Mouse (Mus musculus): Measurements from ENCODE around the gene Dusp15.

Gene Dusp15

DNA sequence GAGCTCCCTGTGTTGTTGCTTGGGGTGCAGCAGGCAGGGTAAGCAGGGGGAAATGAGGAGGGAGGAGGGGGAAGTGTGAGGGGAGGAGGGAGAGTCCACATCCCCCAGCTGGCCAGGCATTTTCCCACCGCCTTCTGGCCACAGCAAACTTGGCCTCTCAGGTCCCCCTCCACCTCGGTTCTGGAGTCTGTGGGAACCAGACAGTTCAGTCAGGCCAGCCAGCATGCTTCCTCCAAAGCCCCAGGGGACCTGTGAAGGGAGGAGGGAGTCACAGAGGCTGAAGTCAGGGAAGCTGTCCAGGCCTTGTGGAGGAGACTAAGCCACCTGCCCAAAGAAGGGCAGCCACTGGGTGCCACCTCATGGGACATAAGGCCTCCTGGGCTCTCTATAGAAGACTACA, 21.2 kb downstream of the Dusp15 start:
- DNase-seq = no peak

DNA sequence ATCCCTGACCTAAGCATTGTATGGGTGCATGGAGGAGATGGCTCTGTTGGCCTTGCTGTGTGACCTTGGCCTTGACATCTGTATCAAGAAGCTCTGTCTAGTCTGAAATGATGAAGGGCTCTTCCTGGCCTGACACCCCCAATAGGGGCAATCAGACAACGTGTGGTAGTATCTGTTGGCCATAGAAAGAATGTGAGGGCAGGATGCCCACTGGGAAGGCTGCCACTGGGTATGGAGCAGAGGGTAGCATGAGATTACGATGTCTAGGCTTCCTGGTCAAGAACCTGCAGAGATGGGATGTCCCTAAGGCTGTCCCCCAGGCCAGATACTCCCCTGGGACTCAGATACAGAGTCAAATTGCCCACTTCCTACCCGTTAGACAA, 22.5 kb downstream of the Dusp15 start:
- DNase-seq = no peak

DNA sequence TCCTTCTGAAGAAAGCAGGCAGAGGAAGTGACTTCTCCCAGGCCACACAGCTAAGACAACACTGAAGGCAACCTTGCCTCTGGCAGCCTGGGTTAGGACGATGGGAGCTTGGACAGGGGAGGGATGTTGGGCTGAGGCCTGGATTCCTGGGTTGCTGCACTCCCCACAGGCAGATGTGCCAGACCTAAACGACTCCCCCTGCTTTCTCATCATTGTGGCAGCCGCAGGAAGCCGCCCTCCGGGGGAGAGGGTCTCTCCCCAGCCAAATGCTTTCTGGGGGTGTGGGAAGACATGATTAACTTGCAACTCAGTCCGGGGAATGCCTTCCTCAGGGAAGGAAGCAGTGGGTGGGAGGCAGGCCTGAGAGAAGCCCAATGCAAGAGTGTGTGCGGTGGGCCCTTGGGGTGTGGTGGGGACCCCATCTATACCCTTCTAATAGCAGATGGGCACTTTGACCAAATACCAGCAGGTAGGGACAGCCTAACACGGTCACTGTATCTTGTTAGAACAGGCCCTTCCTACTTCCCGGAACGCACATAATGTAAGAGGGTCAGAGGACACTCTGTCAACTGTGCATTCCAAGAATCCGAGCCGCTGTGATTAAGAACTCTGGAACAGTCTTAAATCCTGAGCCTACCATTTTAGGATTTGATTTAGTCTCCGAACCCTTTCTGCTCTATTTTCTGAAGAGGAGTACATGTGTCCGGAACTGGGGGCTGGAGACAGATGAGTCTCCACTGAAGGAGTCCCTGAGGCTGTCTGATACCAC, 23.1 kb downstream of the Dusp15 start:
- no peak for DNase-seq

DNA sequence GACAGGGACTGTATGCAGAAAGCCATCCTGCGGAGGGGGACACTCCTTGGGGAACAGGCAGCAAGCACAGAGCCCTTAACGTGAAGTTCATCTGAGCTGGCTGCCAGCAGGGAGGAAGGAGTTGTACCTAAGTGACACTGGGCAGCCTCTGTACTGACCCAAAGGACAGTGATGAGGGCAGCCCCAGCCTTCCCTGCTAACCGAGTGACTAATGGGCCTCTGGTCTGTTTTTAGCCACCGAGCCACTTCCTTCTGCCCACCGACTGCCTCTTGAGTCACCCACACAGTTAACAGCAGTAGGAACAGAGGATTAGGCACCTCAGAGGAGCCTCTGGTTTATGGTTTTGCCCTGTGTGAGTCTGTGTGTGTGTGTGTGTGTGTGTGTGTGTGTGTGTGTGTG, 24.1 kb downstream of the Dusp15 start:
- DNase-seq = no peak

DNA sequence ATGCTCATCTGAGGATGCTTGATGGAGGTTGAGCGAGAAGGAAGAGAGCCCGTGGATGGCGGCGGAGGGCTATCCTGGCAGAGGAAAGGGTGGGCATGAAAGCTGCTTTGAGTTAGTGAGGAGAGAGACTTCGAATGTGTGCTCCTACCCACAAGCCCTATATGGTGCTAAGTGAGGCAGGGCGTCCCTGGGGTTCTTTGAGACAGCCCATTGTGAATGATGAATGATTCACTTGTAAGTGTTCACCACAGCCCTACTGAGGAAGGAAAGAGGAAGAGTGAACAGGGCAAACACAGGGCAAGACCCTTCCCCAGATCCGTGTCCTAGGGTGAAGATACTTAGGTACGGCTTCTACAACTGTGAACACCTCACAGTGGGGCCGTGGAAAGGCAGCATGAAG, 24.6 kb downstream of the Dusp15 start:
- no peak for DNase-seq

DNA sequence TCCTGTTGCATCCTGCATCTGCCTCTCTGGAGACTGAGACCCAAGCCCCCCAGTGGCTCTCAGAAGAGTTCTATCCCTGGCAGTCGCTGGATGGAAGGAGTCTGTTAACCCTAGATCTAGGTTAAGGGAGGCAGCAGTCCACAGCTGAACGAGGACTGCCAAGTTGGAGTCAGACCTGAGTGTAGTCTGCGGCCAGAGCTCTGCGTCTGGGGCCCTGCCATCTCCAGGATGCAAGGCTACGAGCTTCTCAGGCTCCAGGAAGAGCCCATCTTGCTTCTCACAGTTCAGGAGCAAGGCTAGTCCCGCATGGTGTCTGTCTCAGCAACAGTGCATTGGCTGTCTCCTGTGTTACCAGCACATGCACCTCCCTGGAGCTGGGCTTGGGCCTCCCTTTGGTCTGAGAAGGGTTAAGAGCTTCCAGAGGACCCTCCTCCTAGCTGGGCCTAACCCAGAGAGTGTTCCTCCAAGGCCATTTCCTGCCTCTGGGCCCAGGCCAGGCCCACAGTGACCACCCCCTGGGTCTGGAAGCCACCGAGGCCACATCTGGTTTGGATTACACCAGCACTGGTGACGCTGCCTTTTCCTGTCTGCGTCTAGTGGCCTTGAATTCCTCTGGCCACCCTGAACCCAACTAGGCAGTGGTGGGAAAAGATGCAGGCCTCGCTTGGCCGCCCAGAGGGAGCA, 26.2 kb downstream of the Dusp15 start:
- DNase-seq = no peak

DNA sequence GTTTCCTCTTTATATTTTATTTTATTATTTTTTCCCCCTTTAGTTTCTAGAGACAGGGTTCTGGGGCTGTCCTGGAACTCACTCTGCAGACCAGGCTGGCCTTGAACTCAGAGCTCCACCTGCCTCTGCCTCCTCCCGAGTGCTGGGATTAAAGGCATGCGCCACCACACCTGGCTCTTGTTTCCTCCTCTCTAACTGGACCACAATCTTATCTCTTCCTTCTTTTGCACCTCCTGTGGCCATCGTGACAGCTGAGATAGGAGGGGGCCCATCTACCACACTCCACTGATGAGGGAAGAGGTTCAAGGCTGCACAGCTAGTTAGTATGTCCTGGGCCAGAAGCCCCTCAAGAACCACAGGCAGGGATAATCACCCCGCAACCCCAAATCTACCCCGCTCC, 27.0 kb downstream of the Dusp15 start:
- DNase-seq = no peak

DNA sequence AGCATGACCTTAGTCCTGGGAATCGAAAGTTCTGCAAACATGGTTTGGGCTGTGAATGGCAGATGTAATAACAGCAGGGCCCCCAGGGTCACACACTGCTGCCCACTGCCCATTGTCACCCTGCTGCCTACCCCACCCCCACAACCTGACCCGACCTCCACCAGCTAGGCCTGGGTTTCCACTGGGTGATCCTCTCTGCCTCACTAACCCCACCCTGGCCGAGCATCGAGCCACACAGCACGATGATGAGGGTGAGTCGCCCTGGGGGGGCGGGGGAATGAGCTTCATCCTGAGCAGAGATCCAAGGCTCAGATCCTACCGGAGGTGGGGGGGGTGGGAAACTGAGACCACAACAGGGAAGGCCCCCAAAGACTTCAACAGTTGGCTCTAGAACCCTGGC, 27.4 kb downstream of the Dusp15 start:
- DNase-seq = no peak

DNA sequence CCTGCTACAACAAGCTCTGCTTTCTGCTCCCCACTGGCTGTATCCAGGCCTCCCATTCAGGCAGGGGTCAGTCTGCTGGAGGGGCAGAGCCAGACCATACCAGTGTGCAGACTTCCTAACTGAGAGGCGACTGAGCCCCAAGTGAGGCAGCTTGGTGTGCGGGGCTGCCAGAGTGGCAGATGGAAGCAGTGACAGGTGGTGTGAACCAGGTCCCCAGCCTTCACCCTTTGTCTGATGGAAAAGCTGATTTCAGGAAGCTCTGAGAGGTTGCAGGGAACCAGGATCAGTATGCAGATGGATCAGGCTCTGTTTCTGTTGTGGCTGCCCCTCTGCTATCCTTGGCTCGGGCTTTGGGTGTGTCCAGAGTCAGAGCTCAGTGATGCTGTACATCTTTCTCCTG, 27.9 kb downstream of the Dusp15 start:
- DNase-seq = no peak

DNA sequence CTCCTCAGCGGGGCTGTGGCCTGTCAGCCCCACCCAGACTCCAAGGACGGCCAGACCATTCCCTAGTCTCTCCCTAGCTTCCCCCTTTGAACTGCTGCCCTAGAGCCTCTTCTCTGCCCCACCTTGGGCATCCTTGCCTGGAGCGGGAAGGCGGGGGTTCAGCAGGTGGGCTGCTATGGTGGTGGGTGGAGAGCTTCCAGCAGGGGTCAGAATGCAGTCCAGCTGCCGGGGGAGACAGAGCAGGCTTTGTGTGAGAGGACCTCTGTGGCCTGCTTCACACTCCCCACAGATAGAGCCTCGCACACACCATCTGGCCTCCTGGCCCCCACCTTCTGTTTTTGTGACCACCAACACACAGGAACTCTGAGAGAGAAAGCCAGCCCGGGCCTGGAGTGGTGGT, 29.1 kb downstream of the Dusp15 start:
- DNase-seq = no peak

DNA sequence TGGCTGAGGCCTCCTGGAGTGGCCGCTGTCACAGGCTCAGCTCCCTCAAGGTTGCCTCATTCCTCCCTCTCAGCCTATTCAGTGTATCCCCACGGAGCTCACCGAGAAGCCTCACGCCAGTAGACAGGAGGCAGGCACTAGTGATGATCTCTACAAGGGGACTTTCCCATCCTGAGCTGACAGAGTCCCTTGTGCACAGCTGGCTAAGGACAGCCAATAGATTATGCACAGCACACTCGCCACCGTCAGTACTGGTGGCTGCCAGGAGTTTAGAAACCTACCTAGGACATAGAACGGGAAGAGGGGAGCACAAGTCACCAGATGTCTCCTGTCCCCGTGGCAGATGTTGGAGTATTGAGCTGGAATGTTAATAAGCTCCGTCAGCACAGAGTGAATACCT, 33.8 kb downstream of the Dusp15 start:
- no peak for DNase-seq

DNA sequence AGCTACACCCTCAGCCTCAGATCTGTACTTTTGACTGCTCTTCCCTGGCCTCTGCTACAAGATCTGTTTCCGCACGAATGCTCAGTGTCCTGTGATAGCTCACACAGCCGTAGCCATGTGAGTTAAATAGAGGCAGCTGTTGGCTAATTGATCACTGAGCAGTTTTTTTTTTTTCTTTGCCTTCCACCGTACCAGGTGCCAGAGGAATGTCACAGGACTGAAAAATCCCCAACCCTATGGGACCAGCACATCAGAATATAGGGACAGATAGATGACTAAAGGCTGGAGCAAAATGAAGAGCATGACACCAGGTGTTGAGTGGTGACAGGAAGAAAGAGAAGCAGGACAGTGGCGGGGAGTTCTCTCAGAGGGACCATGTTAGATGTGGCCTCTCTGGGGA, 35.4 kb downstream of the Dusp15 start:
- DNase-seq = no peak

DNA sequence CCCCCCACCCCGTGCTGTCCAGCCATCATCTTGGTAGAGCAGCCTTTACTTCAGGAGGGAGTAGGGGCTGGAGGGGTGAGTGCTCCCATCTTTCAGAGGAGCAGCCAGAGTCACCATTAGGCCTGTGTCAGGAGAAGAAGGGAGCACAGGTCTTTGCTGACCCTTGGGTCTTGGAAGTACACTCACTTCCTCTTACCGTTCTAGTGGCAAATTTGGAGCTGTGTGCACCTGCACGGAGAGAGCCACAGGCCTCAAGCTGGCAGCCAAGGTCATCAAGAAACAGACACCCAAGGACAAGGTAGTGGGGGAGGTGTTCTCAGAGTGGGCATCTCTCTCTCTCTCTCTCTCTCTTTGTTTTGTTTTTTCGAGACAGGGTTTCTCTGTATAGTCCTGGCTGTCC, 36.0 kb downstream of the Dusp15 start:
- DNase-seq = no peak

DNA sequence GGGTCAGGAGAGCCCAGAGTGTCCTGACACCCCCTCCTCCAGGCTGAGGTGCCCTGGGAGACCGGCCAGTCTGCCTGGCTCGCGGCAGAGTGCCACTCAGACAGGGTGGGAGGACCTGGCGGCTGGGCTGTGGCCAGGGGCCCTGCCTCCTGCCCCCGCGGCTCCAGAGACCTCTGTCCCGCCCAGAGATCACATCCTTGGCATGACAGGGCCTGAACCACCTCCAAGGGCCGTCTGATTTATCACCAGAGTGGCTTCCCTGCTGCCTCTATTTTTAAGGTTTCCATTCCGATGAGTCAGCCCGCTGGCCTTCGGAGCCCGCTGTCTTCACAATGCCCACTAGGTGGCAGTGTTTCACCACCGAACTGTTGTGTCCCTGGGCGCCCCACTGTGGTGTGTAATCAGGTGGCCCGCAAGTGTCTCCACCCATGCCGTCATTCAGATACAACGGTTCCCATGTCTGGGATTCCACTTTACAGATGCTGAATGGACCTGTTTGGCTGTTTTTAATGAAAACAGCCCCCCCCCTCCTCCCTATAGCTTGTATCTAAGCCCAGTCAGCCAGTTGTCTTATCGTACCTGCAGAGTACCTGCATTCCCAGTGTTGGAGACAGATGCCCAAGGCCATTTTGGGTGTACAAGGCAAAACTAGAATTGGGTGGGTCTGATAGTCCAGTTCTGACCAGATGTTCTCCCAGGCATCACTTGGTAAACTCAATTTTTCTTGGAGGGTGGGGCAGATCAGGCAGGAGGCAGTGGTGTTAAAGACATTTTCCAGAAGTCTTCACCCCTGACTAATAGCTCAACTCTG, 37.0 kb downstream of the Dusp15 start:
- DNase-seq = peak; percentile 43 to 56

DNA sequence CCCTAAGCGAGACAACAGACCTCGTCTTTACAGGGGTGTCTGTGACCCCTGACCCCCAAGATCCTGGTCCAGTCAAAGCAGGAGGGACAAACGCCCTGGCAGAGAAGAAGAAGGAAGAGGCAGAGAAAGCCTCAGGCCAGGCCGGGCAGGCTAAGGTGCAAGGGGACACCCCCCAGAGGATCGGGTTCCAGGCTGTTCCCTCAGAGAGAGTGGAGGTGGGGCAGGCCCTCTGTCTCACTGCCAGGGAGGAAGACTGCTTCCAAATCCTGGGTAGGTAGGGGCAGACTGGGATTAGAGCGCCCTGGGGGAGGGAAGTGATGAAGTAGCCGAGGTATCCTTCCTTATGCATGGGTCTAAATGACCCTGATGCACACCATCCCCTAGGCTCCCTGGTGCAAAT, 38.0 kb downstream of the Dusp15 start:
- DNase-seq = no peak

DNA sequence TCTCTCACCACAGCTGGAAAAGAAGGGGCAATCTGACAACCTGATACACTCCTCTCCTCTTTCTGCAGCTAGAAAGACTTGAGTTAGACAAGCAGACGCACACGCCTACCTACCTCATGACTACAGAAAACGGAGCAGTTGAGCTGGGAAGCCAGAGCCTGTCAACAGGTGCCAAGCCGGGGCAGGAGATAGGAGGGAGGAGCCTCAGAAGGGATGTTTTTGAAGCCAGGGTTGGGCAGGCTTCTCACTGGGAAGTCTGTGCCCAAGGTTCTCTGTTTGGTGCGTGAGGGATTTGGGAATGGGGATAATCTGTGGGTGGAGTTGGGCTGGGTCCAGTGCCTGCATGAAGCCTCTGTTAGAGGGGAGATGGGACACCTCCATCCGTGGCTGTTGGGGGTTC, 40.1 kb downstream of the Dusp15 start:
- no peak for DNase-seq

DNA sequence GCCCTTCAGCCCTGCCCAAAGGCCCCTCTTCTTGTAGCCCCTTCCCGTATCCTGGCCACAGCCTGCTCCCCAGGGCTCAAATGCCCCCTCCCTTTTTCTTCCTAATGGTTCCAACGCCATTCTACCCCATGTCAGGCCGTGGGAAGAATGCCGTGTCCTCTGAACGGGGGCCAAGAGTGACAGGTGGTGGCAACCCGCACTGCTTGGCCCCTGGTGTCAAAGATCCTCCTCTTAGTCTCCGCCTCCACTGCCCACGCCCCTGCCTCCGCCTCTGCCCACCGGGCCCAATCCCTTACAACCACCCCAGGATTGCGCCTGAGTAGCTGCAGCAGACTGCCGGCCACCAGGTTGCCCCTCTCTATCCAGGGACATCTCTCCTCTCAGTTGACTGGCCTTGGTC, 40.5 kb downstream of the Dusp15 start, which contains the start of gene Mylk2:
TSS of gene Mylk2 (plus strand) at position 322 of the 400 bp plus-strand sequence.
- no peak for DNase-seq

DNA sequence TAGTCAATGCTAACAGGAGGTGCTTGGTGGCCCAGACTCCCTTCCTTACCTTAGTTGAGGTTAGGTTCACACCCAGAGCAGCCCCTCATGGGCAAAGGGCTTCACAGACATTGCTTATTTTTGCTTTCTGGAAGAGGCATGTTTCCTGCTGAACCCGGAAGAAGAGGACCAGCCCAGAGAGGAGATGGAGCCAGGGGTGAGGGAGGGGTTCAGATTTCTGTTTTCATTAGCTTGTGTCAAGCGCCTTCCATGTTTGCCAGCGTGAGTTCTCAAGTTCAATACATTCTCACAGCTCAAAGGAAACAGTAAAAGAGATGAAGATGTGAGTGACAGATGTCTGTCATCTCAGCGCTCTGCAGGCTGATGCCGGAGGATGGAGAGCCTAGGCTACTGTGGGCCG, 41.6 kb downstream of the Dusp15 start:
- no peak for DNase-seq

DNA sequence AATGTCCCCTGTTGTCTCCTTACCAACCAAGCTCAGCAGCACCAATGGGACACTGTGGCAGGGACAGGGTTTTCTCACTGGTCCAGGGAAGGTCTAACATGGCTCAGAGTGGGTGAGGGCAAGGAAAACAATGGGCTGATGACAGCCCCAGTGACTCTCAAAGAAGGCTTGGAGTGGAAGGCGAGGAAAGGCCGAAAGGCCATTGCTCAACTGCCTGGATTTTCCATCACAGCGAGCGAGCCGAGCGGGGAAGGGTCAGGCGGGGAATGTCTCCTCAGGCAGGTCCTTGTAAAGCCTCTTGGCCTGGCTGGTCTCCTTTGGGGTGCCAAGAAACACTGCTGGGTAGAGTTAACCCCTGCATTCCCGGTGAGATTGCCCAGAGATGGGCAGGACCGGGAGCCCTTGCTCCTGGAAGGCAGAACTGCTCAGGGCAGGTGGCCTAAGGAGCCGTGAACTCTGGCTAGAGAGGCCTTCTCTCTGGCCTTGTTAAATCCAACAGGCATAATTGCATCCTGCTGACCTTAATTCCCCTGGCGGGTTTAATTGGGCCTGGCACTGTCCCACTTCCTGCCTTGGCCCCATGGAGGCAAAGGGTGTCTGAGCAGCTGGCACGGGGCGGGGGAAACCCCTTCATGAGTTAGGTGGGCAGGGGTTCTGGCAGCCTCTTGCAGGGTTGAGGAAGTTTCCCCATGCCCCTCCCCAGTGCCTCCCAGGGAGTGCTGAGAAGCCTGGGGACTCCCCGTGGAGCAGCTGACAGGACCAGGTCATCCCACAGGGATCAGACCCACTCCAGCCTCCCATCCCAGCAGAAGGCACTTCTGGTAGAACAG, 44.2 kb downstream of the Dusp15 start:
- DNase-seq = no peak

DNA sequence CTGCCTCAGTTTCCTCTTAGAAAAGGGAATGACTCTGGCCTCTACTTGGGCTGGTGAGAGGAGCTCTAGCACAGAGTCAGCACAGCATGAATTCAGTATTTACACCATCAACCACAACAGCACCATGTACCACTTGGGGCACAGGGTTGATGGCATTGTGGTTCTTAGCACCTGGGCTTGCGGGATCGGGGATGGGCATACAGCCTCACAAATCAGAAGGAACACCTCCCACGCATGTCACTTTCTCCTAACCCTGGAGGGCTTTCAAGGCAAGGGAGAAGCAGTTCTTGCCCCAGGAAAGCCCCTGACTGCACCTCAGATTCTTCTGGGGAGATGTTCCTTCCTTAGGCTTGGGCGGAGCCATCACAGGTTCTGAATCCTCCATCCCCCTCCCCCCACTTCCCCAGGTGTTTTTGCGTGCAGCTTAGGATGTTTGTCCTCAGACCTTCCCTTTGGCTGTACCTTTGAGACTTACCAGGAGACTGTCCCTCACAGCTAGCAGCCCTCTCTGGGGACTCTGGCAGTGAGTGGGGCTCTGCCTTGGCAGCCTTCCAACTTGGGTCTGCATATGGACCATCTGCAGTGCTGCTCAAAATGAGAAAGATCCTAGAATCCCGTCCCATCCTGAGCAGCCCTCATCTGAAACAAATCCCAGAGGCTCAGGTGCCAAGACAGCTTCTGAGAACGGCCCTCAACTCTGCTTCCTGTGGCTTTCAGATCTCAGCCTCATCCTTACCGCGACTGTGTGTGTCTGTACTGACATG, 45.0 kb downstream of the Dusp15 start:
- DNase-seq = no peak

DNA sequence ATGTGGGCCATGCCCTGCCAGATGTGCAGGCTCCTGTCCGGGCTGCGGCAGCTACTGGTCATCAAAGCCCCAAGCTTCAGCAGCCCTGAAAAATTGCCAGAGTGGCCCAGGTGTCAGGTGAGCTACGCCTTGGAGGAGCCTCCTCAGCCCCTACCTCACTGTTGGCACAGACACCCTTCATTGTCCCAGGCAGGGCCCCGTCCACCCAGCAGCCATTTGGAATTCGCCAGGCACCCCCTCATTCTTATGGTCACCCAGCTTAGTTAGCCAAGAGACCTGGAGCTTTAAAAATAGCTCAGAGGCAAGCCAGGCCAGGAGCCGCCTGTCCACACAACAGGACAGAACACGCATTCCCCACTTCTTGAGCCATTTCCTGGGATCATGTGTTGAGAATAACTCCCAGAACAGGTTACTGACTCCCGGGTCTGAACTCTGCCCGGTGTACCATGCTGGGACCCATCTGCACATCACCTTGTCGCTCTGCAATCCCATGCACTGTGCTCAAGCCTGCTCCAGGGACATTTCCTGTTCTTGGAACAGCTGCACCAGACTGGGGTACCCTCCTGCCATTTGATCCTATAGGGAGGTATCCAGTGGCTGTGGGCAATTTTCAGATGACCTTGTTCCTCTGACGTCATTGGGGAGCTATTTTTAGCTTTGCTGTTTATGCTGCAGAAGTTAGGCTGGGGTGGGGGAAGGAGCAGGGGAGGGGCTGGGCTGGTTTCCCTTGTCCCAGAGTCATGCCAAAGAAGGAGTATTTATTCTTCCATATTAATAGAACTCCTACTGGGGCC, 46.3 kb downstream of the Dusp15 start:
- DNase-seq = no peak
